Mouse (Mus musculus): ENCODE measurements around the gene Slc2a6.
A peak's percentile ranks its signal among the peaks of the same experiment; 100 is the strongest.

The Slc2a6 gene

DNA sequence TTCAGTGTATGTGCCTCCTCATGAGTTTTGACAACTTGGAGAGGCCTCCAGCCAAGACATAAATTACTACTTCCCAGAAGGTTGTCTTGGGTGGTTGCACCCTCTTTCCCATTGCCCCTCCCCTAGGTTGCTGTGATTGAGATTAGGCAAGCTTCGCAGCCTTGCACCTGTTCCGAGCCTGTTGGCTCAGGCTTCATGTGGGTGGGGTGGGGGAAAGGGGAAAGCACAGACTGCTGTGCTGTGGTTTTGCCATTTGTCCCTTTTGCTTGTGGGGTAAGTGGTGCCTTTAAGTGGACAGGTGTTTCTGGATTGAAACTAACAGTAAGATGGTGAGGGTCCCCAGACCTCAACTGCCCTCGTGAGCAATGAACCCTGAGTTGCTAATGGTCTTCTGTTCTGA lies 8.2 kb upstream of the Slc2a6 start:
- DNase-seq (ENCODE audit: low spot score): no peak

GRCm38 (mm10) chr2:27032361-27032760 lies 4.6 kb upstream of the Slc2a6 start:
- DNase-seq (ENCODE audit: low spot score): no peak

DNA sequence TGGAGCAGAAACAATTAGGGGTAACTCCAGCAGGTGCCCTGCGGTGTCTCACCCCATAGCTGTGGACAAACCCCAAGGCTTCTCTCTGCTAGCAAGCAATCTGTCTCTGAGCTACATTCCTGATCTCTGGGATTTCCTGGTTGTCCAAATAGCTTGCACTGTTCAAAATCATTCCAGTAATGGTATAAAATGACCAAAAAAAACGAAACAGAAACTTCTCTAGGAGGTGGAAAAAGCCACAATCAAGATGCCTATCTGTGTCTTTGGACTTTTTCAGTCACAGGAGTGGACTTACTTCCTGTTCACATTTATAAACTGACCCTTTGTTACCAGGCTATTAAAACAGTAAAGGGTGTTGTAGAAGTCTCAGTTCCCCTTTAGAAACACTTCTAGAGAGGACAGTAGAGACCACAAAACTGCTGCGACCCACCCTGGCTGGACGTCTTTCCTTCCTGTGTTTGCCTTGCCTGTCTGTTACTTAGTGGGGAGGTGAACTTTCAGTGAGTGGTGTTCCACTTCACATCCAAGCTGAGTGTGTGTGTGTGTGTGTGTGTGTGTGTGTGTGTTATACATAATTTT lies 728 bp upstream of the Slc2a6 start:
- DNase-seq (ENCODE audit: low spot score): no peak

DNA sequence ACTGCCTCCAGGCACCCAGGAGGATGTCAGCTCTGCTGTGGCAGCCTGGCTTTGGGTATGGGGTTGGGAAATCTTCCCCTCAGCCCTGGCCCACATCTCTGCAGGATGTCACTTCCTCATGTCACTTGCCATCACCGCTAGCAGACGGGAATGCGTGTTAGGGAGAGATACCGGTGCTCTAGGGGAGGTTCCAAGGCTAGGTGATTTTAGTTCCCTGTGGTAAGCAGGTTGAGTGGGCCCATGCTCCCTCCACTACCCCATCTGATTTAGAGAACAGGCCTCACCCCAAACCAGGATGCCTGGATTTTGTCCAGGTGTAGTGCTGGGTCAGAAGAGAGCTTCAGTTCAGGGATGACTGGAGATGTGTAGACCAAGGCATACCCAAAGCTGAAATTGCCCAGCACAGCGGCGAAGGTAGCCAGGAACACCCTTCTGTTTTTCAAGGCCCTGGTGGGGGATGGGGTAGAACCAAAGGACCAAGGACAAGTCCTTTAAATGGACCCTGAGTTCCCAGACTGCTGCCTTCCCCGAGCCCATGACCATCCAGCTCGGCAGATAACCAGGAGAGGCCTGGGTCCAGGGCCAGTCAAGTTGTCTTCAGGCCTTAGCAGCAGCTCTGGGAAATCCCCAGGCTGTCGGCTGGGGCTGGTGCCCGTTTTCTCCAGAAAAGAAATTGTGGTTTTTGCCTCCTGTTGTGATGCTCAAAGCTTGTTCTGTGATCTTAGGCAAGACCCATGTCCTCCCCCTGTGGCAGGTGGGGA lies 761 bp downstream of the Slc2a6 start:
- no peak for DNase-seq (ENCODE audit: low spot score)

DNA sequence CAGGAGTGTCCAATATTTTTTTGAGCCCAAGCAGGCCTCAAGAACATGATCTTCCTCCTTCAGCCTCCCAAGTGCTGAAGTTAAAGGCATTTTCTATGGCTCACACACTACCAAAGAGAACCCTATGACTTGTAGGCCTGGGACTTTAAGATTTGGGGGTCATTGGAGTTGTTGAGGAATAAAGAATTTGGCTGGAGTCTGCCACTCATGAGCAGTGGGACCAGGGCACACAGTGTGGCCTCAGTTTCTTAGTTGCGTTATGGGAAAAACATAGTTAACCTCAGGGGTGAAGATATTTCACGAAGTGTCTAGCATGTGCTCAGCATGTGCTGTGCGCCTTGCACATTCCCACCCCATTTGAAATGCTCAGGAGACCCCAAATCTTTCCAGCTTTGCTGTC lies 1.5 kb downstream of the Slc2a6 start:
- no peak for DNase-seq (ENCODE audit: low spot score)

- no peak for DNase-seq (ENCODE audit: low spot score)
These were observed 2.3 kb downstream of the Slc2a6 start for GRCm38 (mm10) chr2:27025545-27025944.

GRCm38 (mm10) chr2:27024136-27024535 lies 3.7 kb downstream of the Slc2a6 start:
- no peak for DNase-seq (ENCODE audit: low spot score)

DNA sequence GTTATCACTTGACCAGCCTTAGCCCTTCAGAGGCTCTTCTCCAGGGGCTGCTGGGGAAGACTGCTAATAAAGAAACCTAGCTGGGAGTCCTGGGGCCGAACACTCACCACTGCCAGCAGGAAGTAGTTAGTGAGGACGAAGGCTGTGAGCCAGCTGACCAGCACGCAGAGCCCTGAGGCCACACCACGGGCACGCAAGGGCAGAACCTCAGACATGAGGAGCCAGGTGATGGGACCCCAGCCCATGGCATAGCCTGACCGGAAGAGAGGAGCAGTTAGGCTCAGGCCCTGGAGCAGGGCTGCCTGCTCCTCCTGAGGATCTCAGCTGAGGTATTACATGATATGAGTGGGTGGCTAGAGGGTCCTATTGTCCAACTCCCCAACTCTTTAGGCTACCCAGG lies 5.2 kb downstream of the Slc2a6 start:
- no peak for DNase-seq (ENCODE audit: low spot score)

GRCm38 (mm10) chr2:27021103-27021502 lies 6.7 kb downstream of the Slc2a6 start:
- DNase-seq (ENCODE audit: low spot score): no peak

- DNase-seq (ENCODE audit: low spot score): no peak
These were observed 8.3 kb downstream of the Slc2a6 start for GRCm38 (mm10) chr2:27019530-27019929.

DNA sequence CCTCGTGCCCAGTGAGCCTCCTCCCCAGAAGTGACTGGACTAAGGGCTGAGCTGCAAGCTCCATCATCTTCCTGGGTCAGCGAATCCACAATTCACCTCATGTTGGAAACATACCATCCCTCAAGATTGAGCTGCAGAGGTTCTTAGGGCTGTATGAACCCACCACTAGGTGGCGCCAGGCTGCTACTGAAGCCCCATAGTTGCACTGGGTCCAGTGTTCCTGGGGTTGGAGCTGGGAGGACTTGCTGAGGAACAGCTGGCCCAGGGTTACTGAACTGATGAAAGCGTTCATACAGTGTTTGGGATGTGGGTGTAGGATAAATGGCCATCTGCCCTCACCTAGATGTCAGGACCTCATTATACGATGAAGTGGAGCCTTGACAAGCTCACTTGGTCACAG lies 10.0 kb downstream of the Slc2a6 start:
- DNase-seq (ENCODE audit: low spot score): peak; percentile 42

DNA sequence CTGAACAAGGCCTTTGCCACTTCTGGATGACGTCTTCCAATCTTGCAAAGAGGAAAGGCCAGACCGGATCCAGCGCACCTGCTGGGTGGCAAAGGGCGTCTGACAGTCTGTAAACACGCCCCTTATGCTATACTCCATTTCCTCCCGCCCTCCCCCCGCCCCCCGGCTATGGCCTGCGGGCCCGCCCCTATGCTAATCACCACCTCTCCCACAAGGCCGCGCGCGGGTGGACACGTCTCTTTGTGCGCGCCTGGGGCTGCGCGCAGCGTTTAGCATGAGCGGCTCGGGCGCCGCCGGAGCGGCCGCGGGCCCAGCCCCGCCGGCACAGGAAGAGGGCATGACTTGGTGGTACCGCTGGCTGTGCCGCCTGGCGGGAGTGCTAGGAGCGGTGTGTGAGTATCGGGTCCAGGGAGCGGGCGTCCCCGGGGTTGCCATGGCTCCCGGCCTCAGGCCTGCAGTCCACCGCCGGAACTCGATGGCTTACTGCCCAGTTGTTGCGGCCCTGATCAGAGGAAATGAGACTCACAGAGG lies 18.0 kb downstream of the Slc2a6 start, which contains the start of gene Cacfd1:
Gene Cacfd1 (plus strand): TSS at position 213 of the 531 bp plus-strand sequence.
- peak; percentile 39 for DNase-seq (ENCODE audit: low spot score)

GRCm38 (mm10) chr2:27007701-27008100 lies 20.1 kb downstream of the Slc2a6 start:
- DNase-seq (ENCODE audit: low spot score): no peak

- no peak for DNase-seq (ENCODE audit: low spot score)
These were observed 21.5 kb downstream of the Slc2a6 start for GRCm38 (mm10) chr2:27006255-27006654.

DNA sequence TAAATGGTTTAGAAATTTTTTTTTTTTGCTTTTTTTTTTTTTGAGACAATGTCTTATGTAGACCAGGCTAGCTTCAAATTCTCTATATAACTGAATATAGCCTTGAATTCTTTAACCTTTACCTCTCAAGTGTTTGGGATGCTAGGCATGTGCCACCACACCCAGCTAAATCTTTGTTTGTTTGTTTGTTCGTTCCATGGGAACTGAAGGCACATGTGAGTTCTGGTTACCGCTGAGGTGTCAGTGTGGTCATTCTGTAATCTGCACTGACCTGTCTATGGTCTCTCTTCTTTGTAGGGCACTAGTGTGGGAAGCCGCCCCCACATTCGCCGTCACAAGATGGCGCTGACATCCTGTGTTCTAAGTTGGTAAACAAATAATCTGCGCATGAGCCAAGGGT lies 29.8 kb downstream of the Slc2a6 start:
- no peak for DNase-seq (ENCODE audit: low spot score)

- no peak for DNase-seq (ENCODE audit: low spot score)
These were observed 30.3 kb downstream of the Slc2a6 start for GRCm38 (mm10) chr2:26997498-26997897.

- DNase-seq (ENCODE audit: low spot score): no peak
These were observed 33.9 kb downstream of the Slc2a6 start for GRCm38 (mm10) chr2:26993936-26994335.

DNA sequence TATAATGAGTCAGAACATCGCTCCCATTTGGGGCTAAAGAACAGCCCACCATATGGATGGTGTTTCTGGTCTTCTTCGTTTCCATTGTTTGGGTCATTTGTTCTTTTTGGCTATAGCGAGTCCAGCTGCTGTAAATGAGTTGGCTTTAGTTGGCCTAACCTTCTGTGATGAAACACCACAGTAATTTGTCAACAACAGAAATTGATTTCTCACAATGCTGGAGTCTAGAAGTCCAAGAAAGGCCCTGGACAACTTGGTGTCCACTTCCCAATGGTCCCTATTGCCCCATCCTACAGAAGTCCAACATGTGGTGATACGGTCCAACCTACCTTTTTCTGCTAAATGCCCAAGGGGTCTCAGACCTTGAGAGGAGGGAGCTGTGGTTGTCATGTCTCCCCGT lies 43.2 kb downstream of the Slc2a6 start:
- no peak for DNase-seq (ENCODE audit: low spot score)

DNA sequence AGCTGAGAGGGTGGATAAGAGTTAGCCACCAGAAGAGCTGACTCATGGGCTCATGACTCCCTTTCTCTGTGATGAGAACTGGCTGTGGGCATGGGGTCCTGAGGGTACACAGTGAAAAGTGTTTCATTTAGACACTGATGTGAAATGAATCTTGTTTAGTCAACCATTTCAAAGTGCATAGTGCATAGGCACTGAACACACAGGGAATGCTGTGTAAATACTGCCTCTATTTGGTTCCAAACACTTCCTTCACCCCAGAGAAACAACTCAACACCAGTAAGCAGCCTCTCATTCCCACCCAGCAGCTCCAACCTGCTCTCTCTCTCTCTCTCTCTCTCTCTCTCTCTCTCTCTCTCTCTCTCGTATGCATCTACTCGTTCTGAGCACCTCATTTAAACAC lies 43.6 kb downstream of the Slc2a6 start:
- no peak for DNase-seq (ENCODE audit: low spot score)

- no peak for DNase-seq (ENCODE audit: low spot score)
These were observed 47.4 kb downstream of the Slc2a6 start for GRCm38 (mm10) chr2:26980361-26980760.

DNA sequence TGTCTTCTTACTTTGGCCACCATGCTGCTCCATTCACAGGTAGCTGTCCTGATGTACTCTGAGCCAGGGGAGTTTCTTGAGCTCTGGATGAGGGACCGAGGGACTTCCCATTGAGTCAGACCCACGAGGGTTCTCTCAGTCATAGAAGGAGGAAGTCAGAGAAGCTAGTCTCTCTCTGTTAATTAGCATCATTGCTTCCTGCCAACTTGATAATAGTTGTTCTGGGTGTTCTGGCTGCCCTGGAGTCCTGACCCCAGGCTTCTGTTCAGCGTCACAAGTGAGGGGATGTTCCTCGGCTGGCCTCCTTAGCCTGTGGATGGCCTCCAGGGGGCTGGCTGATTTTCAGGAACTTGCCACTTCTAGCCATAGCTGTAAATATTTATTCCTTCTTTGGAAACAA lies 53.8 kb downstream of the Slc2a6 start:
- DNase-seq (ENCODE audit: low spot score): no peak

- no peak for DNase-seq (ENCODE audit: low spot score)
These were observed 54.7 kb downstream of the Slc2a6 start, which contains the start of gene Adamts13 for GRCm38 (mm10) chr2:26973116-26973515. TSS of gene Adamts13 (plus strand) at chr2:26973416.
